24 mouse cellular contexts compared by ENCODE assay signal in the genomic region with DNA sequence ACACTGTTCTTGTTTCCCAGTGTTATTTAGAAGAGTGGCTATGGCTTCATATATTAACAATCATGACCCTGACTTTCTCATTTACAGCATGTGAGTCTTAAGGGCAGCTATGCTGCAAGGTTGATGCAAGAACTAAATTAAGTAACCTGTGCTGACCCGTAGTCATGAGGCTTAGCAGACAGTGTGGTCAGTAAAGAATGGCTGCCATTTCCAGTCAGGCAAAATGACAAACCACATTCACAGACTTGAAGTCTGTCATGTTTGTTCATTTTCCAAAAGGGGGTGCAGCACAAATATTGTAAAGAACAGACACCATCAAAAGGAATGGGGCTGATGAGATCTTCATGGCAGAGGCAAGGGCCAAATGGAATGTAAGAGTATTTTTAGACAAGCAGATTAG.
"Had no signal": no experiment of that assay in that cellular context is flagged by ENCODE, and none has a peak within 500 bp of the region (broad histone marks: within the 10 kb centered on the region; RNA-seq: fewer than 3 reads in every experiment).

No protein-coding gene starts in this region.

- H3K4me3 ChIP-seq: heart, embryonic 10.5 days; heart, embryonic 12.5 days; intestine, embryonic 15.5 days; limb, embryonic 13.5 days; limb, embryonic 15.5 days; liver, embryonic 12.5 days had no signal

- H3K4me2 ChIP-seq: heart, embryonic 12.5 days; hindbrain, embryonic 14.5 days; intestine, embryonic 15.5 days; limb, embryonic 13.5 days; limb, embryonic 15.5 days; liver, embryonic 12.5 days had no signal

- H3K4me1 ChIP-seq: heart, embryonic 10.5 days; heart, embryonic 12.5 days; intestine, embryonic 15.5 days; limb, embryonic 13.5 days; limb, embryonic 15.5 days; liver, embryonic 12.5 days had no signal

- DNase-seq: gastrocnemius, postnatal 14 days; gastrocnemius, postnatal 36 days; heart, adult 18-20 months; heart, postnatal 10 days; heart, postnatal 36 days; kidney, adult 18-20 months; kidney, adult 8-10 months; kidney, postnatal 10 days; kidney, postnatal 25 days; kidney, postnatal 4 days; layer of hippocampus, adult 9-11 months; layer of hippocampus, postnatal 36 days; left cerebral cortex, postnatal 4 days had no signal

- H3K27ac ChIP-seq: heart, embryonic 10.5 days; hindbrain, embryonic 14.5 days; intestine, embryonic 15.5 days; limb, embryonic 13.5 days; limb, embryonic 15.5 days; liver, embryonic 12.5 days; liver, embryonic 14.5 days had no signal

- H3K36me3 ChIP-seq: heart, embryonic 10.5 days; heart, embryonic 12.5 days; intestine, embryonic 15.5 days; limb, embryonic 13.5 days; limb, embryonic 15.5 days; liver, embryonic 12.5 days had no signal

- ATAC-seq: hindbrain, embryonic 16.5 days; inflammation-experienced regulatory T-cells, adult 6 months; intestine, embryonic 15.5 days; intestine, postnatal 0 days; liver, embryonic 12.5 days had no signal

- H3K27me3 ChIP-seq: heart, embryonic 12.5 days; intestine, embryonic 15.5 days; limb, embryonic 13.5 days; limb, embryonic 15.5 days; liver, embryonic 12.5 days had no signal

- H3K9ac ChIP-seq: heart, embryonic 12.5 days; hindbrain, embryonic 14.5 days; intestine, embryonic 15.5 days; limb, embryonic 13.5 days; limb, embryonic 15.5 days; liver, embryonic 12.5 days; liver, embryonic 14.5 days had no signal

- H3K9me3 ChIP-seq: heart, embryonic 10.5 days; heart, embryonic 12.5 days; intestine, embryonic 15.5 days; limb, embryonic 13.5 days; limb, embryonic 15.5 days; liver, embryonic 12.5 days had no signal
